Mouse (Mus musculus) neural tube, embryonic 14.5 days (tissue): ENCODE measurements around the gene Nav1. TPM values are rescaled to one million over a fixed set of nuclear protein-coding genes. Genes with fewer than 3 reads are reported as not detected.

Source experiments
- ATAC-seq: fragments of 200-750 bp; cut with Nextera tagmentation; 2 replicates; pipeline ENCODE4 v1.8.0; 2017; ENCODE audit warnings: low read depth, mild to moderate bottlenecking, moderate TSS enrichment, moderate library complexity
- H3K27ac ChIP-seq: fragments of 300-500 bp; sonication (generic); 2 replicates; pipeline ENCODE4 v1.5.1; 2014; ENCODE audit warnings: low read depth, mild to moderate bottlenecking, control low read depth, low read length, moderate library complexity, mixed read lengths
- H3K27me3 ChIP-seq: fragments of 300-500 bp; sonication (generic); 2 replicates; pipeline ENCODE4 v1.6.1; 2014; ENCODE audit warnings: low read length; ENCODE audit not compliant: control insufficient read depth, insufficient read depth
- H3K36me3 ChIP-seq: fragments of 300-500 bp; sonication (generic); 2 replicates; pipeline ENCODE4 v1.6.1; 2014; ENCODE audit warnings: low read length, mixed read lengths; ENCODE audit not compliant: control insufficient read depth, insufficient read depth
- H3K4me1 ChIP-seq: fragments of 300-500 bp; sonication (generic); 2 replicates; pipeline ENCODE4 v1.6.1; 2014; ENCODE audit warnings: low read length; ENCODE audit not compliant: control insufficient read depth, insufficient read depth
- H3K4me2 ChIP-seq: fragments of 300-500 bp; sonication (generic); 2 replicates; pipeline ENCODE4 v1.6.1; 2014; ENCODE audit warnings: mild to moderate bottlenecking, low read depth, low read length, control low read depth
- H3K4me3 ChIP-seq: fragments of 300-500 bp; sonication (generic); 2 replicates; pipeline ENCODE4 v1.5.1; 2014; ENCODE audit warnings: low read depth, low read length, control low read depth, mixed read lengths
- H3K9ac ChIP-seq: fragments of 300-500 bp; sonication (generic); replicated peaks from 2 replicates; pipeline ENCODE4 v1.6.1; 2014; ENCODE audit warnings: low read depth, mild to moderate bottlenecking, control low read depth, low read length, mixed read lengths
- H3K9me3 ChIP-seq: fragments of 300-500 bp; sonication (generic); 2 replicates; pipeline ENCODE4 v1.6.1; 2016; ENCODE audit warnings: low read length; ENCODE audit not compliant: control insufficient read depth
- WGBS: fragments of 180-500 bp; shearing (Covaris S2); extraction: QIAGEN DNeasy Blood & Tissue Kit; methylation state at CpG from one replicate; pipeline ENCODE4 v1.1.7; 2014; 5-methylcytosine and 5-hydroxymethylcytosine counted together
- polyA plus RNA-seq: library from polyadenylated mRNA; unstranded; fragments of >200 nt; fragmentation: Nextera tagmentation; extraction: Ambion mirVana; gene quantifications from 2 replicates; pipeline ENCODE4 v1.2.1, GENCODE M21; 2014

Gene Nav1
- polyA plus RNA-seq, 1 experiment from 2014 or later = 64.9 TPM

- Histone ChIP-seq H3K4me1 (peaks cover 2% of the 10 kb centered on the region; the same call in 1 of the 2 replicates), H3K27ac (no peak overlapping the region), H3K9ac (no peak overlapping the region), H3K9me3 (no peaks in the 10 kb centered on the region), H3K4me2 (no peak overlapping the region), H3K4me3 (no peak overlapping the region), H3K36me3 (no peaks in the 10 kb centered on the region), H3K27me3 (no peaks in the 10 kb centered on the region)
- no peak for ATAC-seq
- WGBS = 65% methylated on average over 5 of the region's 5 CpGs
These were observed 17.6 kb upstream of the Nav1 start for GRCm38 (mm10) chr1:135624646-135625045.

- 85% methylated on average over 5 of the region's 5 CpGs for WGBS
- peaks cover 6% of the 10 kb centered on the region; the same call in 1 of the 2 replicates for H3K4me1 ChIP-seq
- H3K9ac ChIP-seq = no peak overlapping the region
These were observed 16.0 kb upstream of the Nav1 start for GRCm38 (mm10) chr1:135623136-135623535.

GRCm38 (mm10) chr1:135621307-135621706 lies 14.2 kb upstream of the Nav1 start:
- no peaks in the 10 kb centered on the region for H3K9me3 ChIP-seq
- no peak overlapping the region for H3K4me3 ChIP-seq
- no peaks in the 10 kb centered on the region for H3K36me3 ChIP-seq
- ATAC-seq = no peak
- WGBS = 38% methylated on average over 3 of the region's 3 CpGs
- no peak overlapping the region for H3K9ac ChIP-seq
- no peak overlapping the region for H3K4me2 ChIP-seq
- H3K27me3 ChIP-seq = no peaks in the 10 kb centered on the region
- peaks cover 8% of the 10 kb centered on the region; the same call in 1 of the 2 replicates for H3K4me1 ChIP-seq
- no peak overlapping the region for H3K27ac ChIP-seq

More at GRCm38 (mm10) chr1:135623136-135623535, 16.0 kb upstream of the Nav1 start:
- Histone ChIP-seq H3K4me3 (no peak overlapping the region), H3K9me3 (no peaks in the 10 kb centered on the region), H3K27ac (no peak overlapping the region), H3K36me3 (no peaks in the 10 kb centered on the region), H3K4me2 (no peak overlapping the region), H3K27me3 (no peaks in the 10 kb centered on the region)
- no peak for ATAC-seq

- Histone ChIP-seq H3K27ac (no peak overlapping the region), H3K4me1 (peaks cover 12% of the 10 kb centered on the region; the same call in 1 of the 2 replicates), H3K27me3 (no peaks in the 10 kb centered on the region), H3K9me3 (no peaks in the 10 kb centered on the region), H3K36me3 (no peaks in the 10 kb centered on the region), H3K4me2 (no peak overlapping the region), H3K4me3 (no peak overlapping the region), H3K9ac (no peak overlapping the region)
- WGBS = 2% methylated on average over 7 of the region's 7 CpGs
- ATAC-seq = peak; percentile 68; the same call in 1 of the 2 replicates
These were observed 12.9 kb upstream of the Nav1 start for GRCm38 (mm10) chr1:135619932-135620391.

GRCm38 (mm10) chr1:135619130-135619529 lies 12.0 kb upstream of the Nav1 start:
- Histone ChIP-seq H3K4me1 (0 out of 2 replicates have a peak, but pooled peaks cover 10% of the 10 kb centered on the region), H3K9me3 (no peaks in the 10 kb centered on the region), H3K9ac (no peak overlapping the region), H3K27ac (no peak overlapping the region), H3K36me3 (no peaks in the 10 kb centered on the region), H3K27me3 (no peaks in the 10 kb centered on the region), H3K4me3 (no peak overlapping the region), H3K4me2 (no peak overlapping the region)
- 41% methylated on average over 7 of the region's 7 CpGs for WGBS
- ATAC-seq = no peak

- Histone ChIP-seq H3K4me3 (no peak overlapping the region), H3K27me3 (no peaks in the 10 kb centered on the region), H3K36me3 (no peaks in the 10 kb centered on the region), H3K9me3 (no peaks in the 10 kb centered on the region), H3K9ac (no peak overlapping the region), H3K4me1 (0 out of 2 replicates have a peak, but pooled peaks cover 10% of the 10 kb centered on the region), H3K4me2 (no peak overlapping the region), H3K27ac (no peak overlapping the region)
- no peak for ATAC-seq
- 85% methylated on average over 3 of the region's 3 CpGs for WGBS
These were observed 10.2 kb upstream of the Nav1 start for GRCm38 (mm10) chr1:135617344-135617743.

DNA sequence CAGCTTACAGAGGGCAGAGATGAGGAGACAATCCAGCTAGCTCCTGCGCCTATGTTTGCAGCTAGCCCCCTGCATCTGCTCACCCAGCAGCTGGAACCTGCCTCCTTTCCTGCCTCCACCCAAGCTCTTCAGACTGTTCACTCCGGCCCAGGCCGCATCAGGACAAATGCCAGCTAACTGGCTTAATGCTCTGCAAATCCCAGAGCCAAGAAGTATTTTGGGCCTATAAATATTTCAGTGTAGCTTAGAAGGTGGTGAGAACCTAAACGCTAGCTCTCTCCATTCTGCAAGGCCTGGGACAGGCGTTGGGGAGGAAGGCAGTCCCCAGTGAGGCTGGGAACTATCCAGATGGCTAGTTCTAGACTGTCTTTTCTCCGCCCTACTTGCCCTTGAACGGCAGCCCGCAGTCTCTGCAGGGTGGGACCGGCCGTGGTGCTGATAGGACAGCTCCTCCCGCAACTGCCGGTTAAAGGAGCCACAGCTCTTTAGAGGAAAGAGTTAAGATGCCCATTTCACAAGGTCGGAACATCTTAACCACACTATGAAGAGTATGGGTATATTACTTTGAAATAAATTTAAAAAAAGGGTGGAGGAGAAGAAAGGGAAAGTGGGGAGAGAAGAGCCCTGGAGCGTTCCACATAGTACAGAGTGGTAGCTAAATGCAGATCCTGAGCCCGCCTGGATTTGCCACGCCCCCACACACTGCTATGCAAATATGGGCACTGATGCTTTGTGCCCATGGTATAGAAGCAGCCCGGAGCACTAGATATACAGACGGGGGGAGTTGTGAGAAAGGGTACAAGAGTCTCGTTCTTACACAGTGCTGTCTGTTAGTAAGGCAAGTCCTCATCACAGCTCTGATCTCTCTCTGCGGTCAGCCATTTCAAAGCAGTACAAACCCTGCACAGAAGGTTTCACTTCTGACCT lies 8.9 kb upstream of the Nav1 start:
- no peak overlapping the region for H3K27ac ChIP-seq
- WGBS = 14% methylated on average over 20 of the region's 20 CpGs
- H3K4me2 ChIP-seq = no peak overlapping the region
- H3K9ac ChIP-seq = no peak overlapping the region
- H3K4me3 ChIP-seq = no peak overlapping the region
- H3K4me1 ChIP-seq = 0 out of 2 replicates have a peak, but pooled peaks cover 10% of the 10 kb centered on the region
- no peaks in the 10 kb centered on the region for H3K36me3 ChIP-seq
- H3K27me3 ChIP-seq = no peaks in the 10 kb centered on the region
- no peaks in the 10 kb centered on the region for H3K9me3 ChIP-seq
- peak; percentile 67 for ATAC-seq

DNA sequence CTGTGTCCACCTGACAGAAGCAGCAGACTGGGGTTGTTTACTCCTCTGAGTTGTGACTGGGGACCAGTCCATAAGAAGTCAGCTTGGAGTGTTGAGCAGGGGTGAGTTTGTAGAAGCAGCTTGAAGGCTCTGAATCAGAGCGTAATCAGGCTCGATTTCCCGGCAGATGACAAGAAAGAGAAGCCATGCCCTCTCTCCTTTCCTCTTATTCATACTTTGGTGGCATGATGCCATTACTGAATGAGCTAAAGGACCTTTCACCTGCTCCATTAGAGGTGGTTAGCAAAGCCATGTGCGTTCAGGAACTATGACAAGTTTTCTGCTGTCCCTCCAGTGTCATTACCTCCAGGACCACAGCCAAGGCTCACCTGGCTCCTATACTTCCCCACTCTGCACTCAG lies 2.5 kb upstream of the Nav1 start:
- no peaks in the 10 kb centered on the region for H3K4me1 ChIP-seq
- ATAC-seq = no peak
- WGBS = 84% methylated on average over 4 of the region's 4 CpGs

DNA sequence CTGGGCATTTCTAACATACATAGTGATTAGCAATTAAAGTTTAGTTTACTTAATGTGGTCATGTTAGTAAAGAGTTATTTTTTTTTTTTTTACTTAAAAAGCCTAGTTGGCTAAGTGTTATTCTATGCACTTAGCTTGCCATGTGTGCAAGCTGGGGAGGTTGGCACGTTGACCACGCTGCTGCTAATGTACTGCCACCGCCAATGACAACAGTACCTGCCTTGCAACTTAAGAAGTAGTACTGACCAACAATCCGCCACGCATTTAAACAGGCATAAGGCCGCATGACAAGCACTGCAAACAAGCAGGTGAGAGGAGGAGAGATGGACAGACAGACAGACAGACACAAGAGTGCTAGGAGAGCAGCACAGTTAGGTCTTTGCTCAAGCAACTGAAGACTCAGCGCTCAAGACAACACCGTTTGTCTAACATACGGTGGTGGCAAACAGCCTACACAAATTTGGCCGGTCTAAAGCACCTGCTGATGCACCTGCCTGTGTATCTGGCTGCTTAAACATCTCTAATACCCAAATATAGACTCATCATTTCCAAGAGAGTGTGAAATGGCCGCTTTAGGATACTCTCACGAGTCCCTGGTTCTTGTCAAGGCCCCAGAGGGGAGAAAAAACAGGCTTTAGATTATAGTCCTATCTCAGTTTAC lies 610 bp downstream of the Nav1 start:
- no peak for ATAC-seq
- Histone ChIP-seq H3K27me3 (no peaks in the 10 kb centered on the region), H3K4me1 (peaks cover 9% of the 10 kb centered on the region), H3K4me3 (no peak overlapping the region), H3K27ac (no peak overlapping the region), H3K36me3 (no peaks in the 10 kb centered on the region), H3K9me3 (no peaks in the 10 kb centered on the region), H3K4me2 (no peak overlapping the region), H3K9ac (no peak overlapping the region)
- 89% methylated on average over 12 of the region's 12 CpGs for WGBS

More for the DNA sequence above, 2.5 kb upstream of the Nav1 start:
- no peaks in the 10 kb centered on the region for H3K36me3 ChIP-seq
- no peaks in the 10 kb centered on the region for H3K27me3 ChIP-seq
- no peaks in the 10 kb centered on the region for H3K9me3 ChIP-seq
- no peak overlapping the region for H3K27ac ChIP-seq
- H3K9ac ChIP-seq = no peak overlapping the region
- H3K4me2 ChIP-seq = no peak overlapping the region
- H3K4me3 ChIP-seq = no peak overlapping the region
